Mouse (Mus musculus): ENCODE measurements around the gene Mgat5. TPM values are rescaled to one million over a fixed set of nuclear protein-coding genes. Genes with fewer than 3 reads are reported as not detected.
A peak's percentile ranks its signal among the peaks of the same experiment; 100 is the strongest.

The Mgat5 gene
- polyA plus RNA-seq, 1 experiment from 2014 or later = 8.9 TPM

DNA sequence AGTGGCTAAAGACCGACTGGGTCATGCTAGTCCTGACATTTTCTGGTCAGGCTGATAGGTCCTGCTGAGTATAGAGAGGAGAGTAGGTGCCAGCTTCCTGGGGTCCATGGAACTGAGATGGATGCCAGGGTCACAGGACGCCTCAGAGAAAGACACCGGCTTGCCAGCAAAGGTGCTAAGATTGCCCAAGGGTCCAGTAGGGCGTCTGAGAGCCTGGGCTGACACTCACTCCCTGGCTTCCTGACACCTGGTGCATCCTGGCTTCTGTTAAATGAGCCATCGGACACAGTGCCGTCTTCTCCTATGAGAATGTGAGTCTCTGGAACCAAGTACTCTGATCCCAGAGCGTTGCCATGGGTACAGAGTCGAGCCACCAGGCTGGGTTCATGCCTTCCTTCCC is 304.1 kb downstream of the Mgat5 start:
- Histone ChIP-seq H3K9me3 (ENCODE audit: control insufficient read depth, low read depth, low read length) (no peaks in the 10 kb centered on the region), H3K9ac (replicated peaks; ENCODE audit: low read depth, low read length) (no peak overlapping the region), H3K27ac (ENCODE audit: low read length) (no peak overlapping the region), H3K36me3 (ENCODE audit: control insufficient read depth, insufficient read depth, low read length) (no peaks in the 10 kb centered on the region), H3K27me3 (ENCODE audit: control insufficient read depth, insufficient read depth, low read length) (no peaks in the 10 kb centered on the region), H3K4me3 (ENCODE audit: low read depth, low read length) (no peak overlapping the region), H3K4me2 (replicated peaks; ENCODE audit: low read depth, low read length) (no peak overlapping the region), H3K4me1 (ENCODE audit: control insufficient read depth, insufficient read depth, low read length) (no peaks in the 10 kb centered on the region)
- WGBS = 77% methylated on average over 8 of the region's 8 CpGs
- ATAC-seq (ENCODE audit: insufficient number of reproducible peaks, insufficient read depth, low FRiP score, low read depth) = no peak

DNA sequence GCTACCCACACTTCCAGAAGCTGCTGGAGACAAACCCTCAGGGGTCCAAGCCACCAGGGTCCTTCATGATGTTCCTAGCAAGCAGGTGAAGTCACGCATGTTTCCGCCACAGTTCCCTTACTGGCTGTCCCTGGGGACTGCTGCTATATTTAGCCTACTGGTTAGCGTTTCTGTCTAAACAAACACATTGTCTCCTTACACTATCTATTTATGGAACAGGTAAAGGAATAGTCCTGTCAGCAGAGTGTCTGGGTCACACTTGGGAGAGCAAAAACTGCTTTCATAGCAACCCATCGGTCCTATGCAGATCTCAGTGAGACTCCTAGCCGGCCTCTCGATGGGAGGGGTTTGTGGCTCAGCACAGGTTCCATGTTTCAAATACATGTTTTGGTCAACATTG is 306.5 kb downstream of the Mgat5 start:
- no peak for ATAC-seq (ENCODE audit: insufficient number of reproducible peaks, insufficient read depth, low FRiP score, low read depth)
- H3K4me1 ChIP-seq (ENCODE audit: control insufficient read depth, insufficient read depth, low read length) = no peaks in the 10 kb centered on the region
- H3K27ac ChIP-seq (ENCODE audit: low read length) = no peak overlapping the region
- 88% methylated on average over 6 of the region's 6 CpGs for WGBS
- H3K9me3 ChIP-seq (ENCODE audit: control insufficient read depth, low read depth, low read length) = no peaks in the 10 kb centered on the region
- H3K36me3 ChIP-seq (ENCODE audit: control insufficient read depth, insufficient read depth, low read length) = no peaks in the 10 kb centered on the region
- no peak overlapping the region for H3K4me2 ChIP-seq (replicated peaks; ENCODE audit: low read depth, low read length)
- no peaks in the 10 kb centered on the region for H3K27me3 ChIP-seq (ENCODE audit: control insufficient read depth, insufficient read depth, low read length)
- no peak overlapping the region for H3K4me3 ChIP-seq (ENCODE audit: low read depth, low read length)
- no peak overlapping the region for H3K9ac ChIP-seq (replicated peaks; ENCODE audit: low read depth, low read length)

DNA sequence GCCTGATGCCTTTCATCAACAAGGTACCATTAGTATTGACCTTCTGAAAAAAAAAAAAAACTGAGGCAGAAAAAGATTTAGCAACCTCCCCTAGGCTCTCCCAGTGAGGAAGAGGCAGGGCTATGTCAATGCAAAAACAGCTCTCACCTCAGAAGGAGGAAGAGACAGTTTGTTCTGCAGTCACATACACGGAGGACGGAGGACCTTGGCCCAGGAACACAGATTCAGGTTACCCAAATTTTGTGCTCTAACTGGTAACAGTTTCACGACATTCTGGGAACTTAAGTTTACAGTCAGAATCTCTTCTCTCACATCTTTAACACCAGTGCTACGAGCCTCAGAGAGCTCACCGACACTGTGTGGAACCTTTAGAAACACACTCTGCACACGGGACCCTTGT is 307.9 kb downstream of the Mgat5 start:
- Histone ChIP-seq H3K27ac (ENCODE audit: low read length) (no peak overlapping the region), H3K9ac (replicated peaks; ENCODE audit: low read depth, low read length) (no peak overlapping the region), H3K27me3 (ENCODE audit: control insufficient read depth, insufficient read depth, low read length) (no peaks in the 10 kb centered on the region), H3K4me3 (ENCODE audit: low read depth, low read length) (no peak overlapping the region), H3K4me2 (replicated peaks; ENCODE audit: low read depth, low read length) (no peak overlapping the region), H3K36me3 (ENCODE audit: control insufficient read depth, insufficient read depth, low read length) (no peaks in the 10 kb centered on the region), H3K9me3 (ENCODE audit: control insufficient read depth, low read depth, low read length) (no peaks in the 10 kb centered on the region), H3K4me1 (ENCODE audit: control insufficient read depth, insufficient read depth, low read length) (no peaks in the 10 kb centered on the region)
- no peak for ATAC-seq (ENCODE audit: insufficient number of reproducible peaks, insufficient read depth, low FRiP score, low read depth)
- 82% methylated on average over 6 of the region's 6 CpGs for WGBS

DNA sequence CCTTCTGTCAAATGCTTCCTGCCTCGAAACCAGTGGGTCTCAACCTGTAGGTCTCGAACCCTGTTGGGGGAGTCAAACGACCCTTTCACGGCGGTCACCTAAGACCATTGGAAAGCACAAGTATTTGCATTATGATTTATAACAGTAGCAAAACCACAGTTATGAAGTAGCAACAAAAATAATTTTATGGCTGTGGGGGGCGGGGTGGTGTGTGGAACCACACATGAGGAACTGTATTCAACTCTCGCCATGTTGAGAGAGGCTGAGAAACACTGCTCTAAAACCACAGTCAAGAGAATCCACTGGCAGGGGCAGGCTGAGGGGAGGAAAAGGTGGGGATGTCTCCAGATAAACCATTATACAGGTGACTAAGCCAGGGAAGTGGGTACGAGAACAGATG is 308.3 kb downstream of the Mgat5 start:
- H3K4me2 ChIP-seq (replicated peaks; ENCODE audit: low read depth, low read length) = no peak overlapping the region
- H3K27me3 ChIP-seq (ENCODE audit: control insufficient read depth, insufficient read depth, low read length) = no peaks in the 10 kb centered on the region
- H3K4me1 ChIP-seq (ENCODE audit: control insufficient read depth, insufficient read depth, low read length) = no peaks in the 10 kb centered on the region
- H3K27ac ChIP-seq (ENCODE audit: low read length) = no peak overlapping the region
- no peak for ATAC-seq (ENCODE audit: insufficient number of reproducible peaks, insufficient read depth, low FRiP score, low read depth)
- no peaks in the 10 kb centered on the region for H3K9me3 ChIP-seq (ENCODE audit: control insufficient read depth, low read depth, low read length)
- H3K9ac ChIP-seq (replicated peaks; ENCODE audit: low read depth, low read length) = no peak overlapping the region
- H3K4me3 ChIP-seq (ENCODE audit: low read depth, low read length) = no peak overlapping the region
- 86% methylated on average over 8 of the region's 8 CpGs for whole genome bisulfite sequencing
- no peaks in the 10 kb centered on the region for H3K36me3 ChIP-seq (ENCODE audit: control insufficient read depth, insufficient read depth, low read length)

DNA sequence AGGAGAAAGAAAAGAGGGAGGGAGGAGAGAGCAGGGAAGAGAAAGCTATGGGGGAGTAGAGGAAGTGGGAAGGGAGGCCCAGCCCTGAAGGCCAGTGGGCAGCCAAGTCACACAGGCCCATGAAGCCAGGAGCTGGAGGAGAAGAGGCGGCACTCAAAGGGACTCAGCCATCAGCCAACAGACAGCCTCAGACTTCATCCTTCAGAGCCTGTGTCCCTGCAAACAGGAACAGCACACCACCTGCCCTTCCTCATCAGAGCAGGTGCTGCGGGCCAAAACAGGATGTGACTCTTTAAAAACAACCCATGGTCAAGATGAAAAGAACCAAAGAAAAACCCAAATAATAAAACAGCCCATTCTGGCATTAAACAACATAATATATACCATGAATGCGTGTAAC is 308.8 kb downstream of the Mgat5 start:
- Histone ChIP-seq H3K27me3 (ENCODE audit: control insufficient read depth, insufficient read depth, low read length) (no peaks in the 10 kb centered on the region), H3K36me3 (ENCODE audit: control insufficient read depth, insufficient read depth, low read length) (no peaks in the 10 kb centered on the region), H3K9me3 (ENCODE audit: control insufficient read depth, low read depth, low read length) (no peaks in the 10 kb centered on the region), H3K9ac (replicated peaks; ENCODE audit: low read depth, low read length) (no peak overlapping the region), H3K4me3 (ENCODE audit: low read depth, low read length) (no peak overlapping the region), H3K4me2 (replicated peaks; ENCODE audit: low read depth, low read length) (no peak overlapping the region), H3K27ac (ENCODE audit: low read length) (no peak overlapping the region), H3K4me1 (ENCODE audit: control insufficient read depth, insufficient read depth, low read length) (no peaks in the 10 kb centered on the region)
- no peak for ATAC-seq (ENCODE audit: insufficient number of reproducible peaks, insufficient read depth, low FRiP score, low read depth)
- 92% methylated on average over 3 of the region's 3 CpGs for WGBS

DNA sequence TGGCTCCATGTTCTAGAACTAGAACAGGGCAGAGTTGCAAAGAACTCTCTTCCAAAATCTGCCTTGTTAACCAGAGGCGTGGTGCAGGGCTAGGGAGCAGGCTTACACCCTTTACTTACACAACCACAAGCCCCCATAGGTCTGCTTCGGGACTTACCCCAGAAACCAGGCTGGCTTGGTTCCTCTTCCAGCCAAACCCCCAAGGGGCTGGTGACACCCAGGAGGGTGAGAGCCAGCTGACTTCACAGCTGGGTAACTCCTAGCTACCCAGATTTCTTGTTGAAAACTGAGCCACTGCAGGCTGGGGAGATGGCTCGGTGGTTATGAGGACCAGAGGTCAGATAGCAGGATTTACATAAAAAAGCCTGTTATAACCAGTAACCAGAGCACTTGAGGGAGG is 309.7 kb downstream of the Mgat5 start:
- no peak for ATAC-seq (ENCODE audit: insufficient number of reproducible peaks, insufficient read depth, low FRiP score, low read depth)
- H3K27me3 ChIP-seq (ENCODE audit: control insufficient read depth, insufficient read depth, low read length) = no peaks in the 10 kb centered on the region
- 70% methylated on average over 3 of the region's 3 CpGs for WGBS

DNA sequence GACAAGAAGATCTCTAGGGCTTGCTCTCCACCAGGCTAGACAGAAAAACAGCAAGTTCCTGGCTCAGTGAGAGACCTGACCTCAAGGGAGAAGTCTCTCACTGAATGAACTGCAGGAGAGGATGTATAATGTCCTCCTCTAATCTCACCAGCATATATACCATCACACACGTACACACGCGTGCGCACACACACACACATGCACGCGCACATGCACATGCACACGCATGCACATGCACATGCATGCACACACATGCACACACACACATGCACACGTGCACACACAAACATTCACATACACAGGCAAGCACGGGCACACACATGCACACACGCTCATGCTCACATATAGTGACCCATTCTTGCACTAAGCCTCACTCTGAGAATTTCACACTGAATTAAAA is 310.1 kb downstream of the Mgat5 start:
- no peaks in the 10 kb centered on the region for H3K4me1 ChIP-seq (ENCODE audit: control insufficient read depth, insufficient read depth, low read length)
- H3K36me3 ChIP-seq (ENCODE audit: control insufficient read depth, insufficient read depth, low read length) = no peaks in the 10 kb centered on the region
- no peak overlapping the region for H3K4me3 ChIP-seq (ENCODE audit: low read depth, low read length)
- H3K4me2 ChIP-seq (replicated peaks; ENCODE audit: low read depth, low read length) = no peak overlapping the region
- no peak overlapping the region for H3K27ac ChIP-seq (ENCODE audit: low read length)
- WGBS = 98% methylated on average over 10 of the region's 10 CpGs
- no peaks in the 10 kb centered on the region for H3K27me3 ChIP-seq (ENCODE audit: control insufficient read depth, insufficient read depth, low read length)
- no peaks in the 10 kb centered on the region for H3K9me3 ChIP-seq (ENCODE audit: control insufficient read depth, low read depth, low read length)
- ATAC-seq (ENCODE audit: insufficient number of reproducible peaks, insufficient read depth, low FRiP score, low read depth) = no peak
- no peak overlapping the region for H3K9ac ChIP-seq (replicated peaks; ENCODE audit: low read depth, low read length)

More for the DNA sequence above, 309.7 kb downstream of the Mgat5 start:
- H3K36me3 ChIP-seq (ENCODE audit: control insufficient read depth, insufficient read depth, low read length) = no peaks in the 10 kb centered on the region
- H3K4me2 ChIP-seq (replicated peaks; ENCODE audit: low read depth, low read length) = no peak overlapping the region
- H3K9me3 ChIP-seq (ENCODE audit: control insufficient read depth, low read depth, low read length) = no peaks in the 10 kb centered on the region
- no peaks in the 10 kb centered on the region for H3K4me1 ChIP-seq (ENCODE audit: control insufficient read depth, insufficient read depth, low read length)
- no peak overlapping the region for H3K4me3 ChIP-seq (ENCODE audit: low read depth, low read length)
- no peak overlapping the region for H3K9ac ChIP-seq (replicated peaks; ENCODE audit: low read depth, low read length)
- no peak overlapping the region for H3K27ac ChIP-seq (ENCODE audit: low read length)

DNA sequence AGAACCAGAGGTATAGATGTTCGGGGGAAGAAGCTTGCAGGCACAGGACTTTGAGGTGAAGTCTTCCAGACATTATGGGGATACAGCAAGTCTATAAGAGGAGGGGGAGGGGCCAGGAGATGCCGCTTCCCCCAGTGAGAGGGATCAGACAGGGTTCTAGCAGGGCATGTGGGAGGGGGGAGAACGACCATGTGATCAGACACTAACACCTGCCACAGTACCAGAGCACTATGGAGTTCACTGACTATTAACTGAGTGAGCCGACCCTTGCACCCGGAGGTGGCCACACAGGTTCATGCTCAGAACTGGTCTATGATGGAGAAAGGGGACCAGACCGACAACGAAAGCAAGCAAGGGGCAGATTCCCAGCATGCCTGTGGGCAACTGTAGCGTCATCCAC is 318.5 kb downstream of the Mgat5 start:
- H3K4me1 ChIP-seq (ENCODE audit: control insufficient read depth, insufficient read depth, low read length) = no peaks in the 10 kb centered on the region
- no peak overlapping the region for H3K4me2 ChIP-seq (replicated peaks; ENCODE audit: low read depth, low read length)
- no peak overlapping the region for H3K27ac ChIP-seq (ENCODE audit: low read length)
- H3K4me3 ChIP-seq (ENCODE audit: low read depth, low read length) = no peak overlapping the region
- H3K27me3 ChIP-seq (ENCODE audit: control insufficient read depth, insufficient read depth, low read length) = no peaks in the 10 kb centered on the region
- H3K9ac ChIP-seq (replicated peaks; ENCODE audit: low read depth, low read length) = no peak overlapping the region
- H3K9me3 ChIP-seq (ENCODE audit: control insufficient read depth, low read depth, low read length) = no peaks in the 10 kb centered on the region
- no peaks in the 10 kb centered on the region for H3K36me3 ChIP-seq (ENCODE audit: control insufficient read depth, insufficient read depth, low read length)
- ATAC-seq (ENCODE audit: insufficient number of reproducible peaks, insufficient read depth, low FRiP score, low read depth) = no peak
- WGBS = 73% methylated on average over 8 of the region's 8 CpGs

DNA sequence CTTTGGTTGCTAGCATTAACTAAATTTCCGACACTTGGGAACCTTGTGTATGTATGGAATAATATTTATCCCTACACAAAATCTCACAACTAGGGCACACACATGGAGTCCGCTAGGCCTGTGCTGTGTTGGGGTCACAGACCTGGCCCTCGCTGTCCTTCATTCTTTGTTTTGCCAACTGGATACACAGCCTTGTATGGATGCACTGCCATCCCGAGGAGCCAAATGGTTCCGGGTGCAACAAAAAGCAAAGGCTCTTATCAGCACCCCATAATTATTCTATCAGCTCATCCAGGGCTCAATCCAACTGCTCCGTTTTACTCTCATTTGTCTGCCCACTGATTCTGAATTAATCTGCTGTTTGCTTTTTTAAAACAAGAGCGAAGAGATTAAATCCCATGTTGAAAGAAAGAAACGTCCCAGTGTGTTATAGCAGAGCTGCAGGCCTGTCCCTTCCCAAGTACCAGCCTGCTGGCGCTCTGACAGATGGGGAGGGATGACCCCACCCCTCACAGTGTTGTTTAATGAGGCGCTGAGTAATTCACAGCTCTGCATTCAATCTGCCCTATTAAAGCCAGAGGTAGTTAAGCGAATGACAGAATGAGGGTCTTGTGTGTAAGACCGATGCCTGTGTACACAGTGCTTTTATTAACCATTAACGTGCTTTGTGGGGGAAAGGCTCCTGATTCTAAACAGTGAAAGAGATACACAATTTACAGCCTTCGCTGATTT is 326.2 kb downstream of the Mgat5 start:
- Histone ChIP-seq H3K4me3 (ENCODE audit: low read depth, low read length) (no peak overlapping the region), H3K4me1 (ENCODE audit: control insufficient read depth, insufficient read depth, low read length) (no peaks in the 10 kb centered on the region), H3K9ac (replicated peaks; ENCODE audit: low read depth, low read length) (no peak overlapping the region), H3K9me3 (ENCODE audit: control insufficient read depth, low read depth, low read length) (no peaks in the 10 kb centered on the region), H3K27ac (ENCODE audit: low read length) (no peak overlapping the region), H3K4me2 (replicated peaks; ENCODE audit: low read depth, low read length) (no peak overlapping the region), H3K27me3 (ENCODE audit: control insufficient read depth, insufficient read depth, low read length) (no peaks in the 10 kb centered on the region), H3K36me3 (ENCODE audit: control insufficient read depth, insufficient read depth, low read length) (no peaks in the 10 kb centered on the region)
- WGBS = 32% methylated on average over 14 of the region's 14 CpGs
- ATAC-seq (ENCODE audit: insufficient number of reproducible peaks, insufficient read depth, low FRiP score, low read depth) = peak; percentile 48

Data from stomach, embryonic 14.5 days (tissue).